Mouse (Mus musculus): ENCODE data around the gene Stim2.

DNA sequence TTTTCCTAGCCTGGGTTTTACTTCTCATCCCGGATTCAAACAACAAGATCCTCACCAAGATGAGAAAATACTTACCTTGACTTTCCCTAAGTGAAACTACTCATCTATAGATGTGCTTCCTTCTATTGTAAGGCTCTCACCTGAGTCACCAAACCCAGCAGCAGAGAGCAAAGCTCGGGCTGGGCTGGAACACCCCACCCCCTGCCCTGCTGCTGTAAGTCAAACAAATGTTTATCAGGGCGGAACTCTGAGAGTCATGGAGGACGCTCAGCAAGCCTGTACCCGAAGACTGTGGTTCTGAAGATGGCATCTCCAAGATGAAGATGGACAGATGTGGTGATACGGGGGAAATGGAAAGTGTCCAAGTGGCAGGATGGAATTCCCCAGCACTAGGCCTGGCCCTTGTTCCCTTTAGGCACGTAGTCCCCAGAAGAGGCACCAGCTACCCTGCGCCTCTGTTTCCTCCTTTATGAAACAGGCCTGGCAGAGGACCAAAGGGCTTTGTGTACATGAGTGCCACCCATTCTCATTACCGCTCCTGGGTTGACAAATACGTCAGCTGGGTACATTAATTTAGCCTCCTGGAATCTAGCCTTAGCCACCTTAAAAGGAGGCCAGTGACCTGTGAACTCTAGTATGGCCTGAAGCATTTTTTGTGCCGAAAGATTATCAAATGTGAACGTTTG lies 36.3 kb upstream of the Stim2 start:
- TF ChIP-seq CTCF (IDR thresholded peaks at IDR 0.05; ENCODE audit: low read depth, low read length) (no peak), POLR2A (IDR thresholded peaks at IDR 0.05; ENCODE audit: extremely low read depth, insufficient read depth, low read length) (no peak)

Data from liver, adult 2 months (tissue).